Mouse (Mus musculus) liver, embryonic 11.5 days (tissue): ENCODE measurements at regions not wholly inside any gene's neighbourhood (a gene's known extent, or its start where the extent isn't known, plus 50 kb on each side); places are given as distances from the start of the nearest gene placed in this dataset.
A peak's percentile ranks its signal among the peaks of the same experiment; 100 is the strongest.
"Not testable (repeated sequence)": the region's sequence is repeated elsewhere in the genome, so short reads cannot be mapped to it uniquely, and the experiment has no call there.

ENCODE experiments used
- ATAC-seq: fragments of 200-750 bp; cut with Nextera tagmentation; replicated peaks from 2 replicates; pipeline ENCODE4 v1.8.0; 2017; ENCODE audit warnings: moderate number of reproducible peaks, mild to moderate bottlenecking, moderate TSS enrichment, moderate library complexity; ENCODE audit not compliant: low FRiP score
- DNase-seq: peaks from one replicate; pipeline ENCODE4 v3.0.0-alpha.2; 2017; ENCODE audit warnings: low spot score
- H3K27ac ChIP-seq: fragments of 300-500 bp; sonication (generic); 2 replicates; pipeline ENCODE4 v1.5.1; 2014; ENCODE audit warnings: mild to moderate bottlenecking, low read depth, low read length, control low read depth
- H3K27me3 ChIP-seq: fragments of 300-500 bp; sonication (generic); replicated peaks from 2 replicates; pipeline ENCODE4 v1.6.1; 2014; ENCODE audit warnings: low read length, mixed read lengths; ENCODE audit not compliant: control insufficient read depth, insufficient read depth
- H3K36me3 ChIP-seq: fragments of 300-500 bp; sonication (generic); 2 replicates; pipeline ENCODE4 v1.6.1; 2014; ENCODE audit warnings: mild to moderate bottlenecking, low read length, moderate library complexity, mixed read lengths; ENCODE audit not compliant: control insufficient read depth, insufficient read depth
- H3K4me1 ChIP-seq: fragments of 300-500 bp; sonication (generic); replicated peaks from 2 replicates; pipeline ENCODE4 v1.6.1; 2014; ENCODE audit warnings: low read length, mixed read lengths; ENCODE audit not compliant: control insufficient read depth, insufficient read depth
- H3K4me2 ChIP-seq: fragments of 300-500 bp; sonication (generic); 2 replicates; pipeline ENCODE4 v1.6.1; 2014; ENCODE audit warnings: mild to moderate bottlenecking, control low read depth, moderate library complexity
- H3K4me3 ChIP-seq: fragments of 300-500 bp; sonication (generic); 2 replicates; pipeline ENCODE4 v1.5.1; 2014; ENCODE audit warnings: low read depth, low read length, control low read depth
- H3K9ac ChIP-seq: fragments of 300-500 bp; sonication (generic); 2 replicates; pipeline ENCODE4 v1.6.1; 2014; ENCODE audit warnings: low read depth, low read length, control low read depth
- H3K9me3 ChIP-seq: fragments of 300-500 bp; sonication (generic); 2 replicates; pipeline ENCODE4 v1.6.1; 2016; ENCODE audit warnings: low read length, inconsistent platforms, mixed read lengths; ENCODE audit not compliant: control insufficient read depth
- WGBS: fragments of 180-500 bp; shearing (Covaris S2); extraction: QIAGEN DNeasy Blood & Tissue Kit; methylation state at CpG from one replicate; pipeline ENCODE4 v1.1.7; 2014; 5-methylcytosine and 5-hydroxymethylcytosine counted together

- no peak overlapping the region for H3K4me3 ChIP-seq
- WGBS = 71% methylated on average over 5 of the region's 5 CpGs
- no peak overlapping the region for H3K4me2 ChIP-seq
- DNase-seq (no peak), ATAC-seq (no peak)
- H3K27ac ChIP-seq = no peak overlapping the region
- H3K4me1 ChIP-seq = peaks cover 7% of the 10 kb centered on the region; the same call in 1 of the 2 replicates
- no peaks in the 10 kb centered on the region for H3K27me3 ChIP-seq
- no peaks in the 10 kb centered on the region for H3K9me3 ChIP-seq
- H3K9ac ChIP-seq = no peak overlapping the region
- no peaks in the 10 kb centered on the region for H3K36me3 ChIP-seq
Measured at GRCm38 (mm10) chr3:84390769-84391168, 84.1 kb upstream of the Trim2 start.

DNA sequence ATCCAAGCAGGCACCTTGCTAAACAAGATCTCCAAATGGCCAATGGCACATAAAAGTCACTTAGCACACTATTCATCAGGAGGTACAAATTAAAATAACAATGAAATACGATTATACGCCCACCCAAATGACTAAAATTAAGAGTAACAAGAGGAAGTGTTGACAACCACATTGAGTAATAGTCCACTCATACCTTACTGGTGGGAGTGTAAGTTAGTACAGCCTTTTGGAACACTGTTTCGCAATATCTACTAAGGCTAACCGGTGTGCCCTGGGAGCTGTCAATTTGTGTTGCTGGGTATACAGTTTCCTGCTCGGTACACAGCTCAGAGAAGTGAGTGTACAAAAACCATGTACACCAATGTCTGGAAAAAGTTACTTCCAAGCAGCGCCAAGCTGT, 81.8 kb upstream of the Trim2 start:
- H3K9me3 ChIP-seq = no peaks in the 10 kb centered on the region
- ATAC-seq = no peak
- no peaks in the 10 kb centered on the region for H3K36me3 ChIP-seq
- H3K27ac ChIP-seq = no peak overlapping the region
- H3K9ac ChIP-seq = no peak overlapping the region
- no peak overlapping the region for H3K4me3 ChIP-seq
- DNase-seq = no peak
- no peak overlapping the region for H3K4me2 ChIP-seq
- H3K4me1 ChIP-seq = peaks cover 11% of the 10 kb centered on the region
- 68% methylated on average over 6 of the region's 6 CpGs for WGBS
- no peaks in the 10 kb centered on the region for H3K27me3 ChIP-seq

GRCm38 (mm10) chr3:84385656-84386055, 79.0 kb upstream of the Trim2 start:
- H3K4me1 ChIP-seq = peaks cover 21% of the 10 kb centered on the region
- no peaks in the 10 kb centered on the region for H3K9me3 ChIP-seq
- H3K9ac ChIP-seq = no peak overlapping the region
- no peak for ATAC-seq
- no peak for DNase-seq
- H3K4me2 ChIP-seq = no peak overlapping the region
- no peaks in the 10 kb centered on the region for H3K36me3 ChIP-seq
- no peaks in the 10 kb centered on the region for H3K27me3 ChIP-seq
- WGBS = 80% methylated on average over 5 of the region's 5 CpGs
- no peak overlapping the region for H3K27ac ChIP-seq
- H3K4me3 ChIP-seq = no peak overlapping the region

DNA sequence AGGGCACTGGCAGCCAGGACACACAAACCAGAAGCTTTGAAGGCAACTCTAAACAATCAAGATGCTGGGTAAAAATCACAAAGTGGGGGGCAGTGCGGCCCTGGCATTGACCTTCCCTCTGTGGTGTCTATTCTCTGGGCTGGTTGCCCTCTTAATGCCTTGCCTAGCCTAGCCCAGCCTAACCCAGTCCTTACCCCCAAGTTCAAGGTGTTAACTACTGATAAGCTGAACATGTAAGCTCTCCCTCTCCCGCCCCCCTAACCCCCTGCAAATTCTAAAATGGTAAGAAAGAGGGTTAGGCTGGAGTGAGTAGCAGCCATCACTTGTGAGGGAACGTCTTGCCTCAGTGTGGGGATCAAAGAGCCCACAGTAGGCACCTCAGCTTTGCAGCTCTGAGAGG, 76.9 kb upstream of the Trim2 start:
- Histone ChIP-seq H3K27me3 (no peaks in the 10 kb centered on the region), H3K9me3 (no peaks in the 10 kb centered on the region), H3K4me2 (peak overlapping the region; percentile 50), H3K9ac (no peak overlapping the region), H3K36me3 (no peaks in the 10 kb centered on the region), H3K27ac (peak overlapping the region; percentile 82), H3K4me1 (peaks cover 28% of the 10 kb centered on the region), H3K4me3 (no peak overlapping the region)
- peak; percentile 42 for DNase-seq
- peak; percentile 98 for ATAC-seq
- 29% methylated on average over 3 of the region's 3 CpGs for WGBS

- peak overlapping the region; percentile 50 for H3K4me2 ChIP-seq
- H3K4me1 ChIP-seq = peaks cover 28% of the 10 kb centered on the region
- H3K9me3 ChIP-seq, DNase-seq, H3K9ac ChIP-seq, H3K36me3 ChIP-seq, H3K4me3 ChIP-seq, H3K27me3 ChIP-seq: not testable (repeated sequence)
- peak; percentile 46; the same call in 1 of the 2 replicates for ATAC-seq
- H3K27ac ChIP-seq = peak overlapping the region; percentile 82
Measured at GRCm38 (mm10) chr3:84383038-84383437, 76.4 kb upstream of the Trim2 start.

DNA sequence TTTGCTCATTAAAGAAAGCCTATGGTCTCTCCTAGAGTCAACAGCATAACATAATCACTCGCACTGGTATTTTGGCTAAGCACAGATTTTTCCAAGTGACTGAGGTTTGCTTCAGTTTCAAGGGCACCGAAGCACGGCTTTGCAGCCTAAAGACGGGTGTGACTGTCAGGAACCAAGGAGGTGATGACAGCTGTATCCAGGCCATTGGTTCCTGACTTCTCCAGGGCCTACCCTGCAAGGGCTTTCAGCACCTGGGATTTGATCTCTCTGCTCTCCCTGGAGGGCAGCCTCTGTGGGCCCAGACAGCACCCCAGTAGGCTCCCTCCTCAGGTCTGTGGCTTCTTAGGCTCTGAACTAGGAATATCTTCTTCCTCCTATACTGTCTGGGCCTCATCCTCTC, 75.3 kb upstream of the Trim2 start:
- H3K4me3 ChIP-seq = no peak overlapping the region
- ATAC-seq (no peak), DNase-seq (no peak)
- no peaks in the 10 kb centered on the region for H3K27me3 ChIP-seq
- peaks cover 28% of the 10 kb centered on the region for H3K4me1 ChIP-seq
- peak overlapping the region; percentile 30; the same call in 1 of the 2 replicates for H3K27ac ChIP-seq
- WGBS = 79% methylated on average over 4 of the region's 4 CpGs
- H3K4me2 ChIP-seq = no peak overlapping the region
- H3K36me3 ChIP-seq = no peaks in the 10 kb centered on the region
- no peak overlapping the region for H3K9ac ChIP-seq
- H3K9me3 ChIP-seq = no peaks in the 10 kb centered on the region

DNA sequence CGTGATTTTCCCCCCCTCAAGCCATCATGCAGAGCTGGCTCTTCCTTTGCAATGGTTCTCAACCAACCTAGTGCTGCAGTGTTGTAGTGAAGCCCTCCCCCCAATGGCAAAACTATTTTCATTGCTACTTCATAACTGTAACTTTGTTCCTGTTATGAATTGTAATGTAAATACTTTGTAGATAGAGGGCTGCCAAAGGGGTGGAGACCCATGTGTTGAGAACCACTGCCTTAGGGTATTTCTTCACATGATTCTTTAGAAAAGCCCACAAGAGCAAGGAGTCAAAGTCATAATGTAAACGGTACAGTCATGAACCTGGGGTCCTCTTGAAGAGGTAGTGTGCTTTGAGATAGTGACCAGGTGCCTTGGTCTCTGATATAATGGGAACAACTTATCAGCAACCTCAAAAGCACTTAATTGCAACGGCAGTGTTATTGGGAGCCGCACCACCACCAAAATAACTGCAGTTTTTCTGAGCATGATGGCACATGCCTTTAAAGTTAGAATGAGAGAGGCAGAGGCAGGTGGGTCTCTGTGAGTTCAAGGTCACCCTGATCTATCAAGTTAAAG, 72.4 kb upstream of the Trim2 start:
- Histone ChIP-seq H3K9ac (no peak overlapping the region), H3K4me3 (no peak overlapping the region), H3K9me3 (no peaks in the 10 kb centered on the region), H3K36me3 (no peaks in the 10 kb centered on the region), H3K4me1 (peaks cover 27% of the 10 kb centered on the region), H3K4me2 (no peak overlapping the region), H3K27me3 (no peaks in the 10 kb centered on the region), H3K27ac (no peak overlapping the region)
- no peak for ATAC-seq
- WGBS = 66% methylated on average over 4 of the region's 4 CpGs
- DNase-seq = no peak

DNA sequence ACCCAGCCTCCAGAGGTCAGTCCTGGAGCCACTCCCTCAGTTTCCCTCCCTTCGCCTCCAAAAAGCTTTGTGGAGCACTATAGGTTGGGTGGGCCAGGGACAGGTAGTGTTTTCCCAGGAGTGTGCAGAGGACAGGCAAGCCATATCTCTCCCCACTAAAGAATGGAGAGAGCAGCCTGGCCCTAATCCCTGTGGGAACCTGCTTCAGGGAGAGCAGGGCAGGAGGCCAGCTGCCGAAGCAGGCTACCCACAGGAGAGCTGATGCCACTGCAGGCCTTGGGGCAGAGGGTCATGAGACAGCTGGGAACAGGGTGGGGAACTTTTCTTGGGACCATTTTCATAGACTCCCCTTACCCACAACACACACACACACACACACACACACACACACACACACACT, 69.8 kb upstream of the Trim2 start:
- H3K4me3 ChIP-seq = no peak overlapping the region
- no peak overlapping the region for H3K27ac ChIP-seq
- no peak overlapping the region for H3K9ac ChIP-seq
- DNase-seq (no peak), ATAC-seq (no peak)
- H3K36me3 ChIP-seq = no peaks in the 10 kb centered on the region
- H3K4me2 ChIP-seq = no peak overlapping the region
- WGBS = 70% methylated on average over 2 of the region's 2 CpGs
- H3K27me3 ChIP-seq = no peaks in the 10 kb centered on the region
- H3K9me3 ChIP-seq = no peaks in the 10 kb centered on the region
- H3K4me1 ChIP-seq = peaks cover 11% of the 10 kb centered on the region; the same call in 1 of the 2 replicates

DNA sequence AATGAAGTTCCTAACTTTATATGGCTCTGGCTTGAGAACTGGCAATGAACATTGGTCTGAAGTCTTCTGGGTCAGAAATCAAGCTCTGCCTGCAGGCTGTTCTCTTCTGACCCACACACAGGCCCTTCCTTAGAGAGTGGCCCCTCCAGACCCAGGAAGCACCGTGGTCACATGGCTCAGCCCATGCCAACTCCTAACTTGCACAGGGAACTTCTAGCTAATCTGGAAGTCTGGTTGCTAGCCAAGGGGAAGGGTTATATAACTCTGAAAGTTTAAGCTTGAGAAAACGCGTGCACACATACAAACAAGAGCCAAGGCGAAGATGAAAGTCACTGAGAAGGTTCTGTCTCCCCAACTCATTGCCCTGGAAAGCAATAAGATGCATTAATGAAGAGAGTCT, 69.2 kb upstream of the Trim2 start:
- ATAC-seq (no peak), DNase-seq (no peak)
- Histone ChIP-seq H3K9ac (no peak overlapping the region), H3K9me3 (no peaks in the 10 kb centered on the region), H3K4me2 (no peak overlapping the region), H3K4me3 (no peak overlapping the region), H3K27me3 (no peaks in the 10 kb centered on the region), H3K27ac (no peak overlapping the region), H3K4me1 (peaks cover 11% of the 10 kb centered on the region; the same call in 1 of the 2 replicates), H3K36me3 (no peaks in the 10 kb centered on the region)
- 70% methylated on average over 4 of the region's 4 CpGs for WGBS
